In genomic region chr6:47191277-47191800, GRCm38 (mm10) we compare ENCODE assay signal across 8 mouse cellular contexts.
DNase-seq lines count a peak whose midpoint lies in the region; ATAC-seq and TF ChIP-seq lines count a peak whose summit lies in the region.

No protein-coding gene starts in this region.

- no peaks in the 10 kb centered on the region for H3K36me3 ChIP-seq in embryonic facial prominence, embryonic 10.5 days (replicated peaks)
- no peaks in the 10 kb centered on the region for H3K36me3 ChIP-seq in hindbrain, embryonic 14.5 days (replicated peaks; ENCODE audit: control insufficient read depth, insufficient read depth)
- H3K36me3 ChIP-seq in limb, embryonic 10.5 days: no peaks in the 10 kb centered on the region
- H3K36me3 ChIP-seq in midbrain, postnatal 0 days (ENCODE audit: insufficient read depth, low read length): no peaks in the 10 kb centered on the region

- H3K27me3 ChIP-seq in embryonic facial prominence, embryonic 10.5 days (replicated peaks; ENCODE audit: low read depth, poor library complexity, severe bottlenecking): 0 out of 2 replicates have a peak, but pooled peaks cover 3% of the 10 kb centered on the region
- no peaks in the 10 kb centered on the region for H3K27me3 ChIP-seq in hindbrain, embryonic 14.5 days (ENCODE audit: control insufficient read depth, insufficient read depth, low read length)
- H3K27me3 ChIP-seq in limb, embryonic 10.5 days (ENCODE audit: low read depth, poor library complexity, severe bottlenecking): peaks cover 8% of the 10 kb centered on the region; the same call in 1 of the 2 replicates
- no peaks in the 10 kb centered on the region for H3K27me3 ChIP-seq in midbrain, postnatal 0 days (ENCODE audit: insufficient read depth, low read length)

- DNase-seq in left cerebral cortex, adult 18-20 months (ENCODE audit: low spot score in 2 of 2): peak; percentile 55 to 60
- no peak for DNase-seq in left cerebral cortex, adult 8-10 months (ENCODE audit: low spot score in 2 of 2)
- DNase-seq in T-cell, adult 2 months (ENCODE audit: low spot score): peak; percentile 26
- peak; percentile 34 for DNase-seq in embryonic facial prominence, embryonic 10.5 days (ENCODE audit: low spot score)
- DNase-seq in hindbrain, embryonic 14.5 days (ENCODE audit: low spot score): peak; percentile 84
- peak; percentile 60 for DNase-seq in limb, embryonic 10.5 days (ENCODE audit: low spot score)
- peak; percentile 76 for DNase-seq in midbrain, postnatal 0 days (ENCODE audit: low spot score)
- DNase-seq in thymus, postnatal 25 days: peak; percentile 34

- no peak overlapping the region for H3K9ac ChIP-seq in hindbrain, embryonic 14.5 days
- H3K9ac ChIP-seq in midbrain, postnatal 0 days (replicated peaks; ENCODE audit: low read length, poor library complexity, severe bottlenecking): no peak overlapping the region

- WGBS in embryonic facial prominence, embryonic 10.5 days: 24% methylated on average over 7 of the region's 7 CpGs
- whole genome bisulfite sequencing in hindbrain, embryonic 14.5 days: 23% methylated on average over 7 of the region's 7 CpGs
- WGBS in limb, embryonic 10.5 days: 28% methylated on average over 7 of the region's 7 CpGs
- WGBS in midbrain, postnatal 0 days: 17% methylated on average over 7 of the region's 7 CpGs

- no peak for ATAC-seq in hindbrain, embryonic 14.5 days (ENCODE audit: low FRiP score)
- ATAC-seq in midbrain, postnatal 0 days (ENCODE audit: low FRiP score): no peak

- no peak overlapping the region for H3K4me3 ChIP-seq in embryonic facial prominence, embryonic 10.5 days
- no peak overlapping the region for H3K4me3 ChIP-seq in hindbrain, embryonic 14.5 days (replicated peaks; ENCODE audit: low read length)
- H3K4me3 ChIP-seq in limb, embryonic 10.5 days: no peak overlapping the region
- no peak overlapping the region for H3K4me3 ChIP-seq in midbrain, postnatal 0 days (ENCODE audit: low read depth, low read length)

- H3K4me1 ChIP-seq in embryonic facial prominence, embryonic 10.5 days: no peaks in the 10 kb centered on the region
- no peaks in the 10 kb centered on the region for H3K4me1 ChIP-seq in hindbrain, embryonic 14.5 days (replicated peaks; ENCODE audit: control insufficient read depth, insufficient read depth, low read length)
- H3K4me1 ChIP-seq in limb, embryonic 10.5 days: 0 out of 2 replicates have a peak, but pooled peaks cover 11% of the 10 kb centered on the region
- H3K4me1 ChIP-seq in midbrain, postnatal 0 days (ENCODE audit: insufficient read depth, low read length): no peaks in the 10 kb centered on the region

- H3K4me2 ChIP-seq in hindbrain, embryonic 14.5 days (replicated peaks): no peak overlapping the region; the same call in 1 of the 2 replicates
- H3K4me2 ChIP-seq in midbrain, postnatal 0 days (ENCODE audit: low read depth, low read length, poor library complexity, severe bottlenecking): no peak overlapping the region

- peak; percentile 89 for TF ChIP-seq CTCF in midbrain, postnatal 0 days (IDR thresholded peaks at IDR 0.05)

- no peaks in the 10 kb centered on the region for H3K9me3 ChIP-seq in embryonic facial prominence, embryonic 10.5 days
- H3K9me3 ChIP-seq in hindbrain, embryonic 14.5 days (ENCODE audit: control insufficient read depth, low read length): no peaks in the 10 kb centered on the region
- H3K9me3 ChIP-seq in limb, embryonic 10.5 days (replicated peaks): no peaks in the 10 kb centered on the region
- no peaks in the 10 kb centered on the region for H3K9me3 ChIP-seq in midbrain, postnatal 0 days (ENCODE audit: low read length)

- no peak overlapping the region for H3K27ac ChIP-seq in embryonic facial prominence, embryonic 10.5 days (replicated peaks)
- no peak overlapping the region for H3K27ac ChIP-seq in hindbrain, embryonic 14.5 days
- H3K27ac ChIP-seq in limb, embryonic 10.5 days: no peak overlapping the region
- H3K27ac ChIP-seq in midbrain, postnatal 0 days (ENCODE audit: low read depth, low read length): no peak overlapping the region

Comparison
In these comparisons a context has a peak if more than half of its experiments do, and no peak if none do; other contexts are left out.
1. DNase-seq: peak in left cerebral cortex, adult 18-20 months (2 of 2), T-cell, adult 2 months (single experiment), embryonic facial prominence, embryonic 10.5 days (single experiment), hindbrain, embryonic 14.5 days (single experiment), limb, embryonic 10.5 days (single experiment), midbrain, postnatal 0 days (single experiment) and thymus, postnatal 25 days (single experiment); none in left cerebral cortex, adult 8-10 months (0 of 2).